Mouse (Mus musculus): Measurements from ENCODE around the gene March6.

March6 gene

GRCm38 (mm10) chr15:31511406-31511771, 19.5 kb downstream of the March6 start:
- DNase-seq (ENCODE audit: low spot score in 2 of 2): no peak

GRCm38 (mm10) chr15:31510477-31511405, 20.1 kb downstream of the March6 start:
- DNase-seq (ENCODE audit: low spot score in 2 of 2): no peak

GRCm38 (mm10) chr15:31505082-31505481, 25.8 kb downstream of the March6 start:
- DNase-seq (ENCODE audit: low spot score in 2 of 2): no peak

- no peak for DNase-seq (ENCODE audit: low spot score in 2 of 2)
Observed at GRCm38 (mm10) chr15:31503447-31503846, 27.4 kb downstream of the March6 start.

GRCm38 (mm10) chr15:31502996-31503395, 27.9 kb downstream of the March6 start:
- DNase-seq (ENCODE audit: low spot score in 2 of 2): no peak

- no peak for DNase-seq (ENCODE audit: low spot score in 2 of 2)
Observed at GRCm38 (mm10) chr15:31502313-31502712, 28.5 kb downstream of the March6 start.

GRCm38 (mm10) chr15:31494803-31495202, 36.0 kb downstream of the March6 start:
- no peak for DNase-seq (ENCODE audit: low spot score in 2 of 2)

GRCm38 (mm10) chr15:31494310-31494709, 36.5 kb downstream of the March6 start:
- DNase-seq (ENCODE audit: low spot score in 2 of 2): no peak

GRCm38 (mm10) chr15:31487407-31487806, 43.4 kb downstream of the March6 start:
- DNase-seq (ENCODE audit: low spot score in 2 of 2): no peak

- no peak for DNase-seq (ENCODE audit: low spot score in 2 of 2)
Observed at GRCm38 (mm10) chr15:31476678-31477077, 54.2 kb downstream of the March6 start.

GRCm38 (mm10) chr15:31472645-31473574, 57.9 kb downstream of the March6 start:
- no peak for DNase-seq (ENCODE audit: low spot score in 2 of 2)

- DNase-seq (ENCODE audit: low spot score in 2 of 2): no peak
Observed at GRCm38 (mm10) chr15:31471529-31471928, 59.3 kb downstream of the March6 start.

- DNase-seq (ENCODE audit: low spot score in 2 of 2): no peak
Observed at GRCm38 (mm10) chr15:31469497-31469896, 61.4 kb downstream of the March6 start.

GRCm38 (mm10) chr15:31468806-31469205, 62.0 kb downstream of the March6 start:
- no peak for DNase-seq (ENCODE audit: low spot score in 2 of 2)

- DNase-seq (ENCODE audit: low spot score in 2 of 2): no peak
Observed at GRCm38 (mm10) chr15:31466749-31467148, 64.1 kb downstream of the March6 start.

GRCm38 (mm10) chr15:31466295-31466694, 64.6 kb downstream of the March6 start:
- DNase-seq (ENCODE audit: low spot score in 2 of 2): no peak

- DNase-seq (ENCODE audit: low spot score in 2 of 2): no peak
Observed at GRCm38 (mm10) chr15:31465806-31466205, 65.0 kb downstream of the March6 start.

GRCm38 (mm10) chr15:31460571-31460970, 70.3 kb downstream of the March6 start:
- DNase-seq (ENCODE audit: low spot score in 2 of 2): no peak

- no peak for DNase-seq (ENCODE audit: low spot score in 2 of 2)
Observed at GRCm38 (mm10) chr15:31458081-31458480, 72.8 kb downstream of the March6 start.

- no peak for DNase-seq (ENCODE audit: low spot score in 2 of 2)
Observed at GRCm38 (mm10) chr15:31456381-31456780, 74.5 kb downstream of the March6 start.

GRCm38 (mm10) chr15:31454861-31455295, 76.0 kb downstream of the March6 start:
- DNase-seq (ENCODE audit: low spot score in 2 of 2): no peak

- no peak for DNase-seq (ENCODE audit: low spot score in 2 of 2)
Observed at GRCm38 (mm10) chr15:31454096-31454860, 76.6 kb downstream of the March6 start.

Data from frontal cortex, postnatal 36 days (tissue).